Mouse (Mus musculus) testis, adult 2 months (tissue): ENCODE data around the gene Tob2. TPM values are rescaled to one million over a fixed set of nuclear protein-coding genes. Genes with fewer than 3 reads are reported as not detected.

Experiments
- H3K27ac ChIP-seq: fragments of 200-500 bp; 2 replicates; pipeline ENCODE4 v1.5.1; 2012; ENCODE audit warnings: low read depth, low read length; ENCODE audit not compliant: control insufficient read depth, insufficient read depth
- H3K27me3 ChIP-seq: fragments of 200-500 bp; 2 replicates; pipeline ENCODE4 v1.6.1; 2012; ENCODE audit warnings: mild to moderate bottlenecking, low read length, moderate library complexity; ENCODE audit not compliant: control insufficient read depth, insufficient read depth
- H3K36me3 ChIP-seq: fragments of 200-500 bp; 2 replicates; pipeline ENCODE4 v1.6.1; 2012; ENCODE audit warnings: mild to moderate bottlenecking, low read length; ENCODE audit not compliant: control insufficient read depth, insufficient read depth
- H3K4me1 ChIP-seq: fragments of 200-500 bp; 2 replicates; pipeline ENCODE4 v1.6.1; 2012; ENCODE audit warnings: low read length; ENCODE audit not compliant: control insufficient read depth, insufficient read depth
- H3K4me3 ChIP-seq: fragments of 200-500 bp; 2 replicates; pipeline ENCODE4 v1.5.1; 2012; ENCODE audit warnings: low read depth, mild to moderate bottlenecking, low read length, moderate library complexity, mixed read lengths; ENCODE audit not compliant: control insufficient read depth
- CTCF ChIP-seq: fragments of 200-500 bp; IDR thresholded peaks from 2 replicates; pipeline ENCODE4 v1.5.1; 2012; ENCODE audit warnings: low read depth, mild to moderate bottlenecking, inconsistent platforms, low read length, moderate library complexity; ENCODE audit not compliant: control insufficient read depth, insufficient read depth, insufficient replicate concordance
- POLR2A ChIP-seq: fragments of 200-500 bp; IDR thresholded peaks from 2 replicates; pipeline ENCODE4 v1.6.1; 2012; ENCODE audit warnings: low read depth, mild to moderate bottlenecking, inconsistent platforms, low read length, moderate library complexity; ENCODE audit not compliant: control insufficient read depth
- polyA plus RNA-seq: library from polyadenylated mRNA; depleted of rRNA; stranded (reverse); fragments of >200 nt; gene quantifications from 2 replicates; pipeline ENCODE4 v1.2.3, GENCODE M21; 2012; rRNA removed

Tob2 gene
- polyA plus RNA-seq, result 7.3 and 8.0 TPM in 2 replicates

- H3K27ac ChIP-seq, result peak within 1 kb of the TSS; percentile 99
- H3K4me1 ChIP-seq, result peaks cover 29% of the 10 kb centered on the region
- TF ChIP-seq CTCF, result no peak
- no peak; the same call in 1 of the 2 replicates for TF ChIP-seq POLR2A
- H3K36me3 ChIP-seq, result no peaks in the 10 kb centered on the region
- no peaks in the 10 kb centered on the region for H3K27me3 ChIP-seq
- peak within 1 kb of the TSS; percentile 93 for H3K4me3 ChIP-seq
These were observed at the start of gene Tob2 for GRCm38 (mm10) chr15:81858517-81859329. Gene Tob2, minus strand, starts transcription at chr15:81858796.

GRCm38 (mm10) chr15:81907953-81908352, 49.4 kb upstream of the Tob2 start:
- H3K27me3 ChIP-seq, result no peaks in the 10 kb centered on the region
- no peak overlapping the region for H3K27ac ChIP-seq
- no peak for TF ChIP-seq CTCF
- TF ChIP-seq POLR2A, result no peak
- H3K36me3 ChIP-seq, result peaks cover 5% of the 10 kb centered on the region
- no peak overlapping the region for H3K4me3 ChIP-seq
- H3K4me1 ChIP-seq, result no peaks in the 10 kb centered on the region

GRCm38 (mm10) chr15:81904939-81905338, 46.3 kb upstream of the Tob2 start:
- Histone ChIP-seq H3K27me3 (no peaks in the 10 kb centered on the region), H3K4me3 (no peak overlapping the region), H3K27ac (no peak overlapping the region), H3K4me1 (no peaks in the 10 kb centered on the region), H3K36me3 (no peaks in the 10 kb centered on the region; the same call in none of the 2 replicates)
- TF ChIP-seq POLR2A (no peak), CTCF (no peak)

GRCm38 (mm10) chr15:81898751-81899150, 40.2 kb upstream of the Tob2 start:
- TF ChIP-seq POLR2A (no peak), CTCF (no peak)
- Histone ChIP-seq H3K4me3 (no peak overlapping the region), H3K4me1 (no peaks in the 10 kb centered on the region), H3K27me3 (no peaks in the 10 kb centered on the region), H3K36me3 (no peaks in the 10 kb centered on the region; the same call in 1 of the 2 replicates), H3K27ac (no peak overlapping the region)

DNA sequence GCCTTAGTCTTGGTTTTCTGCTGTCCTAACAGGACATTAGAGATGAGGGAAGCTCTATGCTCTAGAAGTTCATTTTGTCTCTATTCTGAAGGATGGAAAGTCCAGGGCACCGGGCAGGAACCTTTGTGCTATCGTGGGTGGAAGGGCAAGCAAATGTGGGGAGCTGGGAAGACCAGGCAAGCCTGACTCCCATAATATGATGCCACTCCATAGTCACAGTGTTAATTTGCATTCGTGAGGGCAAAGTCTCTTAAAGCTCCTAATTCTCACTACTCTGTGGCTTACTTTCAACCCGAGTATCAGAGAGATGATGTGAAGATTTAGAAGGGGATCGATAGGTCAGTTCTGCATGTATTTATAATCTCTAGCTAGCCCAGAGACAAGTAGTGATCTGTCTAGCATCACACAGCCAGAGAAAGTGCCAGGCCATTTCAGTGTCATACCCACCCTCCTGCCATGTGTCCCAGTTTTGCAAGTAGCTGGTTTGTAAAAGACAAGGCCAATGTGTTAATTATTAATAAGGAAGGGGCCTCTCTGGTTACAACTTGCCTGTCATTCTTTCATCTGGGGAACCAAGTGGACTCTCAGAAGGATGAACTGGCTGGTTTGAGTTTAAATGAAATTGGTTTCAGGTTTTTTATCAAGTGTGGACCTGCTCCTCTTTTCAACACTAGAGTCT, 39.1 kb upstream of the Tob2 start:
- TF ChIP-seq POLR2A (no peak), CTCF (no peak)
- H3K4me3 ChIP-seq, result no peak overlapping the region
- H3K27me3 ChIP-seq, result no peaks in the 10 kb centered on the region
- no peak overlapping the region for H3K27ac ChIP-seq
- no peaks in the 10 kb centered on the region for H3K4me1 ChIP-seq
- H3K36me3 ChIP-seq, result no peaks in the 10 kb centered on the region; the same call in 1 of the 2 replicates

DNA sequence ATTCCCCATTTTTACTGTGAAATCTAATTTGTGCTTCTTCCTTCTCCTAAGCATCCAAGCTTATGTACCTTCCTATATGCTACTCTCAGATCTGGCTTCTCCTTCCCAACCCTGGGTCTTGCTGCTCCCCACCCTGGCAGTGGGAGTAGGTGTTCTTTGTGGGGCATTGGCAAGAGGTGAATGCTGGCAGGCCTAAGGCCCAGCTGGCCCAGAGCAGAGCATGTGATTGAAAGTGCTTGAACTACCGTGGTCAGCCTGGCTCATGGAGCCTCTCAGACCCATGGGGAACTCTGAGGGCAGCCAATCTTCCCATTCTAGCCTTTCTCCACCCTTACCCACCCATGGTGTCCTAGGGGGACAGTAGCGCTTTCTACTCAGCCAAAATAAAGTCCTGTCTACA, 37.8 kb upstream of the Tob2 start:
- H3K4me1 ChIP-seq, result no peaks in the 10 kb centered on the region
- TF ChIP-seq POLR2A (no peak), CTCF (no peak)
- no peak overlapping the region for H3K4me3 ChIP-seq
- no peaks in the 10 kb centered on the region for H3K27me3 ChIP-seq
- no peak overlapping the region for H3K27ac ChIP-seq
- H3K36me3 ChIP-seq, result no peaks in the 10 kb centered on the region; the same call in 1 of the 2 replicates

DNA sequence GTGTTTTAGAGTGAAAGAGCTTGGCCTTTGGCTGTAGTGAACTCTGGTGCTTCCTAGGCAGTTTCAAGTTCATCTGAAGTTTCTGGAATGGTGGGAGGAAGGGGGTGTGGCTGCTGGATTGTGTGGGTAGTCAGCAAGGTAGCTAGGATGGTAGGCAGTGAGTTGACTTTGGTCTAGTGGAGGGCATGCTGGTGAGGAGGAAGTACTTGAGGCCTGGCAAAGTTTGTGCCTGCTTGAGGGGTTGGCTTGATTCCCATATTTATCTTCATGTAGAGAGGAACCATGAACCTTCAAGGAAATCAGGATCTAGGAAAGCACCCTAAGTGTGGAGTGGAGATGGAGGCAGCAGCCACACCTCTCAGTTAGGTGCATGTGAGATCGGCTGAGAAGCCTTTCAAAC, 35.4 kb upstream of the Tob2 start:
- Histone ChIP-seq H3K27me3 (no peaks in the 10 kb centered on the region), H3K4me1 (no peaks in the 10 kb centered on the region), H3K36me3 (no peaks in the 10 kb centered on the region; the same call in 1 of the 2 replicates), H3K27ac (no peak overlapping the region), H3K4me3 (no peak overlapping the region)
- no peak for TF ChIP-seq CTCF
- TF ChIP-seq POLR2A, result no peak
